Mouse (Mus musculus) neutrophil, adult 5-6 weeks (primary cell): Measurements from ENCODE around the gene Chia1. TPM values are rescaled to one million over a fixed set of nuclear protein-coding genes. Genes with fewer than 3 reads are reported as not detected.
"Not testable (repeated sequence)": the region's sequence is repeated elsewhere in the genome, so short reads cannot be mapped to it uniquely, and the experiment has no call there.

Experiments
- ATAC-seq: fragments of 151-379, 151-347 bp; 2 replicates; pipeline ENCODE4 v1.8.0; 2017; ENCODE audit warnings: mild to moderate bottlenecking, moderate TSS enrichment; ENCODE audit not compliant: insufficient number of reproducible peaks, poor library complexity, low FRiP score, severe bottlenecking; ENCODE audit errors: extremely low read depth
- total RNA-seq: library from RNA; stranded (forward); fragments of 200-1000 nt; gene quantifications from 2 replicates; pipeline ENCODE4 v1.2.3, GENCODE M21; 2017

Chia1 gene
- not detected in 2 replicates for total RNA-seq

DNA sequence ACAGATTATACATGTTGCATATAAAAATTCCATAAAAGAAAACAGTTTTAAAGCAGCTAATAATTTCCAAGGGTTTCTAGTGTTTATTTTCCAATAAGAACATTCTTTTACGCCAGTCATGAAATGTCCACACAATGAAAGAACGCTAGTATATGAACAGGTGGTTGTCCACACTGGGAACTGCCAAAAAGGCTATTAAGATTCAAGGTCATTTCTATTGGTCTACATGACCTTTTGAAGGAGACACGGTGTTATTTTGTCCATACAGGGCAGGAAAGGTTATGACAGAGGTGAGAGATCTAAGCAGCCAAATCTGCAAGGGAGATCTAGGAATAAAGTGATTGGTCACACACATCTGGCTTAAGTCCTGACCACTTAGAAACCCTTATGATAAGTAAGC is at the start of gene Chia1:
Gene Chia1 (plus strand): TSS at position 301 of the 400 bp plus-strand sequence.
- no peak for ATAC-seq

DNA sequence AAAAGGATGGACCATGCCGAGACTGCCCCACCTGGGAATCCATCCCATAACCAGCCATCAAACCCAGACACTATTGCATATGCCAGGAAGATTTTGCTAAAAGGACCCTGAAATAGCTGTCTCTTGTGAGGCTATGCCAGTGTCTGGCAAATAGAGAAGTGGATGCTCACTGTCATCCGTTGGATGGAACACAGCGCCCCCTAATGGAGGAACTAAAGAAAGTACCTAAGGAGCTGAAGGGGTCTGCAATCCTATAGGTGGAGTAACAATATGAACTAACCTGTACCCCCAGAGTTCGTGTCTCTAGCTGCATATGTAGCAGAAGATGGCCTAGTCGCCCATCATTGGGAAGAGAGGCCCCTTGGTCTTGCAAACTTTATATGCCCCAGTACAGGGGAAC is 45.3 kb upstream of the Chia1 start:
- ATAC-seq = 0 out of 2 replicates have a peak, but pooled peaks have one; percentile 33

DNA sequence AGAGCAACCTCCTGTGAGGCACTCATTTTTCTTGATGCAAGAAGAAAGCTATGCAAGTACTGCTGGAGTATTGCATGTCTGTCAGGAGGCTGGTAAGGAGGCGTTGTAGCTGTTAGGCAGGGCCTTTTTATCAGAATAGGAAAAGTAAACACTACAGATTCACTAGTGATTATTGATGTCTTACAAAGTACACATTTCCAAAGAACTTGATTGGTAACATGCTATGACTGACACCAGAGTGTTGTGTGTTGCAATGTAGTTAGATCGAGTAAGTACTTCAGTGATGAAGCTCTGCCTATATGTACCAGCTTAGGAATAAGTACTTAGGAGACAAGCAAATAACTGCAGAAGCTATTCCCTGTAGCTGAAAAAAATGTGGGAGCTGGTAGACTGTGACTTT is 42.0 kb upstream of the Chia1 start:
- no peak for ATAC-seq

DNA sequence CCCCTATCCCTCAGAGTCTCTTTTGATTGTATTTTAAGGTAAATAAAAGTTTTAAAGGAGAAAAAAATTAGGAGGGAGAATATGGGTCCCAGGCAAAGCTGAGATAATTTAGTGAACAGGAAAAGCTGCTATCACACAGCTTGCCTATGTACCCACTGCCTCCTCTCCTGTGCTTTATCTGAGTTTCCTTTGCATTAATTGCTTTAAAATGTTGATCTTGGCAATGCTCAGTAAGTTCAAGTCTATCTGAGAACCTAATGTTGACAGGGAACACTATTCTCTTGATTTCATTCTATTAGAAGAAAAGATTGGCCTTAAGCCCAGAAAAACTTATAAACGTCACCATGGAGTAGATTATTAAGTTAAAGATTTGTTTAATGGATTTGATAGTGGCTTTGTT is 38.2 kb upstream of the Chia1 start:
- ATAC-seq = no peak

DNA sequence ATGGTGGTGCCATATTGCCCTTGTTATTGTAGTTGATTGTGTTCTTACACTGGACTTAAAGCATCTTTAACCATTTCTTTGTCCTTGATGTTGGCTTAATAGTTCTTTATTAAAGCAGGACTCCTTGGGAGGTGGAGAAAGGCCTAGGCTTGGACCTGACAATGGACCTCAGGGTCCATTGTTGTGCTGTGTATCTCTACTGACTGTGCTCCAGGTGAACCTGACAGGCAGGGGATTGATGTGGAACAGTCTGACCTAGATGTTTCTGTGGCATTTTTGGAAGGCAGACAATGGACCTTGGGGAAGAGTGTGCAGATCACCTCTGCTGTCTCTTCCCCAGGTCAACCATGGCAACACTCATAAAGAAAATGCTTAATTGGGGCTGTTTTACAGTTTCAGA is 14.0 kb downstream of the Chia1 start:
- no peak for ATAC-seq

DNA sequence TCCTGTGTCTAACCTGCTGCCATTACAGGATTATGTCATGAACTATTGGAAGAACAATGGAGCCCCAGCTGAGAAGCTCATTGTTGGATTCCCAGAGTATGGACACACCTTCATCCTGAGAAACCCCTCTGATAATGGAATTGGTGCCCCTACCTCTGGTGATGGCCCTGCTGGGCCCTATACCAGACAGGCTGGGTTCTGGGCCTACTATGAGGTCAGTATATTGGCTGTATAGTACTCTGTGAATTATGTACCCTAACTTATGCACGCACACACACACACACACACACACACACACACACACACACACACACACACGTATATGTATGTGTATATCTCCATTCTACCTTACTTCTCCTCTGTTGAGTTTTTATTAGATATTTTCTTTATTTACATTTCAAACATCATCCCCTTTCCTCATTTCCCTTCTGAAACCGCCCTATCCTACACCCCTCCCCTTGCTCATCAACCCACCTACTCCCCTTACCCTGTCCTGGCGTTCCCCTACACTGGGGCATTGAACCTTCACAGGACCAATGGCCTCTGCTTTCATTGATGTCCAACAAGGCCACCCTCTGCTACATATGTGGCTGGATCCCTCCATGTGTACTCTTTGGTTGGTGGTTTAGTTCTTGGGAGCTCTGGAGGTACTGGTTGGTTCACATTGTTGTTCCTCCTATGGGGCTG is 15.9 kb downstream of the Chia1 start:
- no peak for ATAC-seq

DNA sequence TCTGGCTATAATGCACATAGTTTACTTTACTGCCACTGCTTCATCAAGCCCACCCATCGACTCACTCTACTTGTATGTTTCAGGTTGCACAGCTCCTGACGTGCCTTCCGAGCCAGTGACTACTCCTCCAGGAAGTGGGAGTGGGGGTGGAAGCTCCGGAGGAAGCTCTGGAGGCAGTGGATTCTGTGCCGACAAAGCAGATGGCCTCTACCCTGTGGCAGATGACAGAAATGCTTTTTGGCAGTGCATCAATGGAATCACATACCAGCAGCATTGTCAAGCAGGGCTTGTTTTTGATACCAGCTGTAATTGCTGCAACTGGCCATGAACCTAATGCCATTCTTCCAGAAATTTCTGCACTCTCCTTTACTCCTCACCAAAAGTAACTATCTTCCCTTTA is 18.7 kb downstream of the Chia1 start:
- ATAC-seq = 0 out of 2 replicates have a peak, but pooled peaks have one; percentile 11

DNA sequence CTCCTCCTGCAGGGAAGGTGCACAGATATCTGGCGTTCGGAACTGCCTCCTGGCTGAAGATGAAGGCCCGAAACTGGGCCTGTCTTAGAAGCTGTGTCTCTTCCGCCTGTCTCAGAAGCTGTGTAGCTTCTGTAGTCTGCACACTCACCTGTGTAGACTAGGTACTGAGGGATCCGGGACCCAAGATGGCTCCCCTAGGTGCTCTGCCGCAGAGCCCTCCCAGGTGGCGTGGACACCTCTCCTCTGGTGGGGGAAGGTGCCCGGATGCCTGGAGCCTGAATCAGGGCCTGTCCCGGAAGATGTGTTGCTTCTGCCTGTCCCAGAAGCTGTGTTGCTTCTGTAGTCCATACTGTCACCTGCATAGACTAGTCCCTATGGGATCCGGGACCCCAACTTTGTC is 31.1 kb downstream of the Chia1 start:
- ATAC-seq = no peak

DNA sequence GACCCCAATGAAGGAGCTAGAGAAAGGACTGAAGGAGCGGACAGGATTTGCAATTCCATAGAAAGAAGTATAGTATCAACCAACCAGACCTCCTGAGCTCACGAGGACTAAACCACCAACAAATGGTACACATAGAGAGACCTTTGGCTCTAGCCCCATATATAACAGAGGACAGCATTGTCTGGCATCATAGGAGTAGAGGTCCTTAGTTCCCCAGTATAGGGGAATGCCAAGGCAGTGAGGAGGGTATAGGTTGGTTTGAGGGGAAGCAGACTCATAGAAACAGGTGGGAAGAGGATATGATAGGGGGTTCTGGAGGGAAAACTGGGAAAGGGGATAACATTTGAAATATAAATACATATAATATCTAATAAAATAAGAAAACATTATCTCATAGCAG is 41.4 kb downstream of the Chia1 start:
- no peak for ATAC-seq

DNA sequence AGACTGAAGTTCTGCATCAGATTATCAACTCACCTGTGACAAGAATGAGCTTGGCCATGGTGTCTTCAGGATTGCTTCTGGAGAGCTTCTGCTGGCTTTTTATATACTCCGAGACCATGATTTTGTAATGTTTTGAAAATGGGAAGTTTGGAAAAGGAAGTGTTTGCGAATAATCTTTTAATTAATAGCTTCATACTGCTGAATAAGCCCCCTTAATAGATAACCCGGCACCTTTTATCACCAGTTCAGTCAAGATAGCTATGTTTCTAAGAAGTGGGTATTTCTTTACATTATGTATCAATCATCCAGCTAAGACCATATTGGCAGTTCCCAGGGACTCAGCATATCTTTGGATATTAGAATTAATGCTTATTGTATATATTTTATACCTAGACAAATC is 54.4 kb downstream of the Chia1 start, which contains the start of gene Chil3:
Gene Chil3 (minus strand): TSS at position 101 of the 400 bp plus-strand sequence.
- no peak for ATAC-seq

DNA sequence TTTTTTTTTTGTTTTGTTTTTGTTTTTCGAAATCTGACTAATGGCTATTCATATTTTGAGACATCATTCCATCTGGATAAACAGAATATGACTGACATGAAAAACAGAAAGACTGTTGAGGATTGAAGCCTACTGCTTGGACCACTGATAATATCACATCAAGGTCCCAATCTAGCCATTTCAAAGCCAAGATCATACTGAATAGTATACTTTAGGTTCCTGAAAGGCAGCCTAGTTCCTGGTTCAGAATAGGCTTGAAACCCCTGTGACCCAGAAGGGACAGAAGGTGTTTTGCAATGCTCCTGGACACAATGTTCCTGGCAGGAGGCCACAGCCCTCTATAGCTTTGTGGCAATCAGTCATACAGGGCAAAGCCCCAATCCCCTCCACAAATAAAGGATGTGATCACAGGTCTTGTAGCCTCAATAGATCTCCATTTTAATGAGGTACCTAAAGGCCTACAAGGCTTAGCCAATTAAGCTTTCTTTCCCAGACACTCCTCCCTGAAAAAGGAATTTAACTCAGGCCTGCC is 57.6 kb downstream of the Chia1 start:
- ATAC-seq = no peak

DNA sequence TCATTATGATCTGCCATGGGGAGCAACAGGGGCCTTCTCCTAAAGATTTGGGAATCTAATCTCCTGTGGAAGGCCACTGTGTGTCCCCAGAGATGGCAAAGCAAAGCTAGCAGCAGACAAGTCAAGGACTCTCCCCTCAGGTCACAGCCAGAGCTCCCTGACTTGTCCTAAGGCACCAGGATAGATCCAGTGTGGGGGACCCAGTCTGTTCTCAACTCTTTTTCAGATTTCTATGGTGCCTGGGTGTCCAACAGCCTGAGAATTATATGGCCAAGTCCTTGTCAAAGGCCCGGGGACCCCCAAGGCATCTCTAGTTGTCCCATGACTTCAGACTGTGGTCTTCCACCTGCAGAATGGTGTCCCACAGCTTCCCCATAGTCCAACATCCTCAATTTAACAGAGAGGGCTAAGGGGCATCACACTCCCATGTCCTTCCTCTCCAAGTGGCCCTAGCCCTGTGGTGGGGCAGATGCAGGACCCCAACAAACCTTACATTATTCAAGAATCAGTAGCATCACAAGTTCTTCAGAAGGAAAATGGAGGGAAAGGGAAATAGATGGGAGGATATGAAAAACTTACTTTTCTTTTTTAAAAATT is 58.2 kb downstream of the Chia1 start:
- peak; percentile 54; the same call in 1 of the 2 replicates for ATAC-seq

DNA sequence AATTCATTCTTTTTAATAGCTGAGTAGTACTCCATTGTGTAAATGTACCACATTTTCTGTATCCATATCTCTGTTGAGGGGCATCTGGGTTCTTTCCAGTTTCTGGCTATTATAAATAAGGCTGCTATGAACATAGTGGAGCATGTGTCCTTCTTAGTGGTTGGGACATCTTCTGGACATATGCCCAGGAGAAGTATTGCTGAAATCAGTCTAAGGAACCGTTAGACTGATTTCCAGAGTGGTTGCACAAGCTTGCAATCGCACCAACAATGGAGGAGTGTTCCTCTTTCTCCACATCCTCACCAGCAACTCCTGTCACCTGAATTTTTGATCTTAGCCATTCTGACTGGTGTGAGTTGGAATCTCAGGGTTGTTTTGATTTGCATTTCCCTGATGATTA is 59.5 kb downstream of the Chia1 start:
- not testable (repeated sequence) for ATAC-seq

DNA sequence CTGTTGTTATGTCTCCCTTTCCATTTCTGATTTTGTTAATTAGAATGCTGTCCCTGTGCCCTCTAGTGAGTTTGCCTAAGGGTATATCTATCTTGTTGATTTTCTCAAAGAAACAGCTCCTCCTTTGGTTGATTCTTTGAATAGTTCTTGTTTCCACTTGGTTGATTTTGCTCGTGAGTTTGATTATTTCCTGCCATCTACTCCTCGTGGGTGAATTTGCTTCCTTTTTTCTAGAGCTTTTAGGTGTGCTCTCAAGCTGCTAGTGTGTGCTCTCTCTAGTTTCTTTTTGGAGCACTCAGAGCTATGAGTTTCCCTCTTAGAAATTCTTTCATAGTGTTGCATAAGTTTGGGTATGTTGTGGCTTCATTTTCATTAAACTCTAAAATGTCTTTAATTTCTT is 61.9 kb downstream of the Chia1 start:
- not testable (repeated sequence) for ATAC-seq

DNA sequence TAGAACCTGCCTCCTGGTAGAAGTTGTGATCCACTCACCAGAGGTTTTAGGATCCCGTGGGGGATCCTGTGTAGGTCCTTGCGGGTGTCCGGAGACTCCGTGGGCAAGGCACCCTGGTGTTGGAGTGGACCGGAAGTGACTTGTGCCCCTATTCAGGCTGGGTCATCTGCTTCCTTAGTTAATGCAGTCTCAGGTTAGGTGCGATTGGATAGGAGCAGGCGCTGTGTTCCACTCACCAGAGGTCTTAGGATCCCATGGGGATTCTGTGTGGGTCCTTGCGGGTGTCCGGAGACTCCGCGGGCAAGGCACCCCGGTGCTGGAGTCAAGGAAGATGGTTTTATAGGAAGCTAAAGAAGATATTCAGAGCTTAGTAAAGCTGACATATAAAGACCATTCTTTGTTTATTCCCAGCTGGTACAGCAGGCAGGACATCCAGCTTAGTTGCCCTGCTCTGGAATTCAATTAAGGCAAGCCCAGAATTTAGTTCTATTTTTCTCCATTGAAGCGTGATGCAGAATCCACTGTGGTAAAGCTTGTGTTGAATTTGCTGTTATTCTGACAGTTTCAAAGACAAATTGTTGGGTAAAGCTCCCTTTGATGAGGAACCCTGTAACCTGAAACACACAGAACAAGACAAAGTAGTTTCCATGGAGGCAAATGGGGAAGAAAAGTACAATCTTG is 64.6 kb downstream of the Chia1 start:
- no peak for ATAC-seq

Other genes starting within 250 kb of the Chia1 start
- 1.6 and 2.7 TPM in 2 replicates for gene Adora3, start 242.4 kb upstream of the Chia1 start, total RNA-seq
- gene Tmigd3, start 242.3 kb upstream of the Chia1 start, total RNA-seq = not detected in 2 replicates
- gene I830077J02Rik, start 180.6 kb upstream of the Chia1 start, total RNA-seq = 45.8 and 49.3 TPM in 2 replicates
- gene Wdr77, start 153.9 kb upstream of the Chia1 start, total RNA-seq = 34.9 and 37.3 TPM in 2 replicates
- gene Atp5f1, start 153.1 kb upstream of the Chia1 start, total RNA-seq = 296 and 319 TPM in 2 replicates
- gene Ovgp1, start 139.5 kb upstream of the Chia1 start, total RNA-seq = 34.3 and 38.4 TPM in 2 replicates
- gene Pifo, start 98.6 kb upstream of the Chia1 start, total RNA-seq = 1.7 TPM in 1 of 2 replicates, not detected in the other
- 0.74 and 2.9 TPM in 2 replicates for gene Chil5, start 80.4 kb upstream of the Chia1 start, total RNA-seq
- gene Chil3, start 54.3 kb downstream of the Chia1 start, total RNA-seq = 27.5 and 33.9 TPM in 2 replicates
- not detected in 2 replicates for gene Chil4, start 106.3 kb downstream of the Chia1 start, total RNA-seq